Mouse (Mus musculus) spleen, adult 2 months (tissue): ENCODE data around the gene Uhrf1bp1.

ENCODE experiments used
- CTCF ChIP-seq: fragments of 200-500 bp; IDR thresholded peaks from 2 replicates; pipeline ENCODE4 v1.5.1; 2011; ENCODE audit warnings: mild to moderate bottlenecking, inconsistent platforms; ENCODE audit not compliant: insufficient read depth, insufficient read length, insufficient replicate concordance; ENCODE audit errors: extremely low read depth
- POLR2A ChIP-seq: fragments of 200-500 bp; IDR thresholded peaks from 2 replicates; pipeline ENCODE4 v1.6.1; 2011; ENCODE audit warnings: low read depth, low read length, inconsistent platforms

- no peak for TF ChIP-seq POLR2A
- TF ChIP-seq CTCF: no peak
Observed at GRCm38 (mm10) chr17:27819521-27819970, 36.7 kb upstream of the Uhrf1bp1 start.
